Mouse (Mus musculus) G1E-ER4 (cell line): ENCODE measurements around the gene Zdhhc1. TPM values are rescaled to one million over a fixed set of nuclear protein-coding genes. Genes with fewer than 3 reads are reported as not detected.

Experiments
- GATA1 ChIP-seq: IDR thresholded peaks from one replicate; pipeline ENCODE4 v1.8.0; 2012; ENCODE audit warnings: low read length, inconsistent platforms
- polyA plus RNA-seq: library from polyadenylated mRNA; stranded (reverse); fragments of >175 nt; gene quantifications from 2 replicates; pipeline ENCODE4 v1.2.3, GENCODE M21; 2012

Zdhhc1 gene
- polyA plus RNA-seq, 1 experiment = 0.16 TPM

GRCm38 (mm10) chr8:105474680-105475079, 22.0 kb downstream of the Zdhhc1 start:
- TF ChIP-seq GATA1 = no peak

GRCm38 (mm10) chr8:105473816-105474606, 22.7 kb downstream of the Zdhhc1 start:
- TF ChIP-seq GATA1 = no peak

GRCm38 (mm10) chr8:105472983-105473382, 23.7 kb downstream of the Zdhhc1 start:
- no peak for TF ChIP-seq GATA1

GRCm38 (mm10) chr8:105472414-105472932, 24.2 kb downstream of the Zdhhc1 start:
- no peak for TF ChIP-seq GATA1

- TF ChIP-seq GATA1 = no peak
These were observed 25.2 kb downstream of the Zdhhc1 start, which contains the start of gene Tppp3 for GRCm38 (mm10) chr8:105471314-105472015. TSS of gene Tppp3 (minus strand) at chr8:105471526.

GRCm38 (mm10) chr8:105470681-105471313, 25.9 kb downstream of the Zdhhc1 start:
- TF ChIP-seq GATA1 = no peak

GRCm38 (mm10) chr8:105470262-105470661, 26.4 kb downstream of the Zdhhc1 start:
- no peak for TF ChIP-seq GATA1

GRCm38 (mm10) chr8:105469816-105470215, 26.9 kb downstream of the Zdhhc1 start:
- no peak for TF ChIP-seq GATA1

GRCm38 (mm10) chr8:105469041-105469695, 27.5 kb downstream of the Zdhhc1 start:
- TF ChIP-seq GATA1 = no peak

- no peak for TF ChIP-seq GATA1
These were observed 28.5 kb downstream of the Zdhhc1 start for GRCm38 (mm10) chr8:105468002-105468720.

GRCm38 (mm10) chr8:105467396-105467985, 29.2 kb downstream of the Zdhhc1 start:
- no peak for TF ChIP-seq GATA1

- TF ChIP-seq GATA1 = no peak
These were observed 29.9 kb downstream of the Zdhhc1 start for GRCm38 (mm10) chr8:105466700-105467291.

- TF ChIP-seq GATA1 = no peak
These were observed 30.5 kb downstream of the Zdhhc1 start for GRCm38 (mm10) chr8:105466246-105466645.

GRCm38 (mm10) chr8:105464595-105464994, 32.1 kb downstream of the Zdhhc1 start:
- TF ChIP-seq GATA1 = no peak
